Mouse (Mus musculus) right cerebral cortex, postnatal 10 days (tissue): Measurements from ENCODE around the gene Rps3.
A peak's percentile ranks its signal among the peaks of the same experiment; 100 is the strongest.

Experiments
- DNase-seq, 2 experiments: peaks; one replicate each; pipeline ENCODE4 v3.0.0; 2021; ENCODE audit warnings: low spot score in 2 of 2

Gene Rps3

GRCm38 (mm10) chr7:99443164-99443563 is 40.4 kb downstream of the Rps3 start:
- DNase-seq = no peak

DNA sequence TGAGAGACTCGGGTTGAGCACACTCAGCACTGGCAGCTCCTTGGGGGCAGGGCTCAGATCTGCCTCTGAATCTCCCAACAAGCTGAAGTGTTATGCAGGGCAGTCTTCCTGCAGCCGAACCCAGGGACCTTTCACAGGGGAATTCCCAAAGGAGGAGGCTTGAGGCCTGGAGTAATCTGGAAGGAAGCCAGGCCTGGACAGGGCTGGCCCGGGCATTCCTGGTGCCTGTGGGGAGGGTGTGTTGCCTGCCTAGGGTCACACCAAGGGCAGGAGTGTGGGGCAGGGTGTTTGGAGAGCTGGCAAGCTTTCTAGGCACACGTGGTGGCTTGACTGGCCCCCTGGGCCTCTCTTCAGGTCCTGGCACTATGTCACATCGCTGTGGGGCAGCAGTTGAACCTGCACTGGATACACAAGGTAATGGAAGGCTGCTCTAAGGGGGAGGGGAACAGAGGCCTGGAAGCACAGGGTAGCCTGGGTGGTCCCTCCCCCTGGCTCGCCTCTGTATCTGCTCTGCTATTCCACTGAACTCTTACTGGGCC is 41.9 kb downstream of the Rps3 start:
- no peak for DNase-seq

GRCm38 (mm10) chr7:99438881-99439280 is 44.7 kb downstream of the Rps3 start:
- no peak for DNase-seq

DNA sequence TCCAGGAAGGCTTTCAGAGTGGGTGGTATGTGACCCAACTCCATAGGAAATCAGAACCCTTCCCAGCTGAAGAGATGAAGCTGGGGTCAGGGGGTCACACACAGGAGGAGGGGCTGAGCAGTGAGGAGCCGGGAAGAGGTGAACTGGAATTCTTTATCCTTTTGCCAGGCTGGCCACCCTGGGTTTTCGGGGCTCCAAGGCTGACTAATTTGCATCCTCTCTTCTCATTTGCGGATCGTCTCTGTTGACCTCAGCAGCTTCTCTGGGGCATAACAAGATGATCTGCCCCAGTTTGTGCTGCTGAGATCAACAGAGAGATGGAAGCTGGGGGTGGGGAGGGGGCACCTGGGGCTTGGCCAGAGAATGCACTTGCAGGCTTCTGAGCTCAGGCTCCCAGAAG is 47.0 kb downstream of the Rps3 start:
- DNase-seq = no peak

GRCm38 (mm10) chr7:99434672-99435250 is 48.8 kb downstream of the Rps3 start:
- DNase-seq = no peak

GRCm38 (mm10) chr7:99432863-99433262 is 50.7 kb downstream of the Rps3 start:
- no peak for DNase-seq

GRCm38 (mm10) chr7:99432248-99432647 is 51.3 kb downstream of the Rps3 start:
- DNase-seq = peak; percentile 69 to 79

DNA sequence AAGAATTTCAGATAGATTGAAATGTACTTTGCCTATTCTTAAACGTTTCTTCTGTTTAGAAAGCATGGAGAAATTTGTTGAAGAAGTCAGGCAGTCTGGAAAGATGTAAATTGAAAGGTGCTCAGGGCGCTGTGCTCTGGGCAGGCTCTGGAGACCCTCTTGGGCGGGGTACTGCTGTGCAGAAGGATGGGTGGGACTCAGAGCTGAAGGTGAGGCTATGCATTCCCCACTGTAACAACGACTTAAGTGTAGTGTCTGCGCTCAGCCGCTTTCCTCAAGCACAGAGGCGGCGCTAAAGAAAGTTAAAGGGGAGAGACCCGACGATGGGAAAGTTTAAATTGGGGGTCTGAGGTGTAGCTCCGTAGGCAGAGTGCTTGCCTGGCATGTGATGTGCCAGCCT is 53.3 kb downstream of the Rps3 start:
- no peak for DNase-seq

GRCm38 (mm10) chr7:99429786-99430185 is 53.8 kb downstream of the Rps3 start:
- DNase-seq = peak; percentile 54 to 68

GRCm38 (mm10) chr7:99428836-99429235 is 54.7 kb downstream of the Rps3 start:
- DNase-seq = no peak

DNA sequence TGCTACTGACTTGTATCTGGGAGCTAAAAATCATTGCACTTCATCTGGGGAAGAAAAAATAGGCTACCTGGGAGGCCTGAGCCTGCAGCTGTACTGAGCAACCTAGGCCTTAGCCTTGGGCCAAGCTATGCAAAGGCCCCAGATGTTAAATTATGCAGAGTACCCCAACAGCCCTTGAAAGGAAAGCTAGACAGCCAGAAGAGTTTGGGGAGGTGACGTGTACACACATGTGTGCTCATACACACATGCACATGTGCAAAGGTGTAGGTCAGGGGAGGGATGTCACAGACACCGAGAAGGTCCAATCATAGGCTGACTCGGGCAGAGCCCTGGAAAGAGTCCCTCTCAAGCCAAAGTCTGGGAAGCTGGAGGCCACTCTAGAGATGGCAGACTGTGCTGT is 55.6 kb downstream of the Rps3 start:
- DNase-seq = no peak
